Mouse (Mus musculus): ENCODE measurements around the gene Psme1. TPM values are rescaled to one million over a fixed set of nuclear protein-coding genes. Genes with fewer than 3 reads are reported as not detected.
A peak's percentile ranks its signal among the peaks of the same experiment; 100 is the strongest.

Psme1 gene
- polyA plus RNA-seq, 1 experiment from 2014 or later: 235 TPM

DNA sequence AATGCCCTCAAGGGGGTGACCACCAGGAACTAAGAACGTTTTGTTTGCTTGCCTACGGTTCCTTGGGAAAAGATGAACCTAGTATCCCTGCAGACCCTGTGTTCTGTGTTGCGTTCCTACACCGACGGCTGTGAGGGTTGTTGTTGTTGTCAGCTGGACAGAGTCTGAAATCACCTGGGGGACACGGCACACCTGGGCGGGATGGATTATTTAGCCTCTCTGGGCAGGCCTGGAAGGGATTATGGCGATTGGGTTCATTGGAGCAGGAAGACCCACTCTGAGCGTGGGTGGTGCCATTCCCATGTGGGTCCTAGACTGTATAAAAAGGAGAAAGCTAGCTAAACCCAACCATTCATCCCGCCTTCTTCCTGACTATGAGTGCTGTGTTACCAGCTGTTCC lies 16.1 kb upstream of the Psme1 start:
- Histone ChIP-seq H3K9ac (ENCODE audit: low read depth, low read length) (no peak overlapping the region), H3K27ac (ENCODE audit: low read depth, low read length) (no peak overlapping the region), H3K4me3 (ENCODE audit: low read depth, low read length) (no peak overlapping the region), H3K4me1 (ENCODE audit: control insufficient read depth, insufficient read depth, low read length) (peaks cover 13% of the 10 kb centered on the region), H3K27me3 (ENCODE audit: control insufficient read depth, insufficient read depth, low read length) (no peaks in the 10 kb centered on the region), H3K9me3 (replicated peaks; ENCODE audit: control insufficient read depth, low read length) (no peaks in the 10 kb centered on the region), H3K4me2 (peak overlapping the region; percentile 70; the same call in 1 of the 2 replicates), H3K36me3 (ENCODE audit: control insufficient read depth, insufficient read depth, low read length) (peaks cover 20% of the 10 kb centered on the region)
- WGBS (ENCODE audit: insufficient replicate concordance): 83% methylated on average over 10 of the region's 10 CpGs
- ATAC-seq (replicated peaks; ENCODE audit: insufficient number of reproducible peaks, low FRiP score, low TSS enrichment): no peak

DNA sequence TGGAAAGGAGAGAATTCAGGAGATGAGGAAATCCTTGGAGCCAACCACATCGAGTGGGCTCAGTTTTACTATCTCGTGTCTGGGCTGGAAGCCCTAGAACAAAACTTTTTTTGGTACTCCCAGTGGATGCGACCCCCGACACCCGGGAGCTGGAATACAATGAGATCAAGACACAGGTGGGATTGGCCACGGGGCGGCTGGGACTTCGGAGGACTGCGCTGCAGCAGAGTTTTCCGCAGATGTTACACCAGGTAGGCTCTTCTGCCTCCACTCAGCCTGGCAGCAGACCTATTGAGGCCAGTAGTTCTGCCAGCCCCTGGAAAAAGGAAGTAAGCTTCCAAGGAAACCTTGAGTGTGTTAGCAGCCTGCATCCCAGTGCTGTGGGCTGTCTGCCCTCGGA lies 14.7 kb upstream of the Psme1 start:
- no peak for ATAC-seq (replicated peaks; ENCODE audit: insufficient number of reproducible peaks, low FRiP score, low TSS enrichment)
- H3K27ac ChIP-seq (ENCODE audit: low read depth, low read length): no peak overlapping the region
- H3K4me1 ChIP-seq (ENCODE audit: control insufficient read depth, insufficient read depth, low read length): peaks cover 13% of the 10 kb centered on the region
- H3K9me3 ChIP-seq (replicated peaks; ENCODE audit: control insufficient read depth, low read length): no peaks in the 10 kb centered on the region
- H3K36me3 ChIP-seq (ENCODE audit: control insufficient read depth, insufficient read depth, low read length): peaks cover 26% of the 10 kb centered on the region
- H3K4me2 ChIP-seq: no peak overlapping the region
- H3K27me3 ChIP-seq (ENCODE audit: control insufficient read depth, insufficient read depth, low read length): no peaks in the 10 kb centered on the region
- 85% methylated on average over 11 of the region's 11 CpGs for WGBS (ENCODE audit: insufficient replicate concordance)
- H3K9ac ChIP-seq (ENCODE audit: low read depth, low read length): no peak overlapping the region
- no peak overlapping the region for H3K4me3 ChIP-seq (ENCODE audit: low read depth, low read length)

DNA sequence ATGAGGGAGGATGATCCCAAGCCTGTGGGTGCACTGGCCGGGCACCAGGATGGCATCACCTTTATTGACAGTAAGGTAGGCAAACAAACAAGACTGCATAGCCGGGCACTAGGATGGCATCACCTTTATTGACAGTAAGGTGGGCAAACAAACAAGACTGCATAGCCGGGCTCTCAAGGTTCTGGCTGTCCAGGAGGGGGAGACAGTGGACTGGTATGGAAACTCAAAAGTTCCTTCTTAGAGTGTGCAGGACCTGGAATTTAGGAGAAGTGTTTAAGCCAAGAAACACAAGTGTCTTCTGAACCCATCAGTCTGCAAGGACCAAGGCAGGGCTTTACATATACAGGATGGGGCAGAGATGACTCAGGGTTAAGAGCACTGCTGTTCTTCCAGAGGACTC lies 12.2 kb upstream of the Psme1 start:
- WGBS (ENCODE audit: insufficient replicate concordance): 78% methylated on average over 3 of the region's 3 CpGs
- Histone ChIP-seq H3K4me2 (no peak overlapping the region), H3K36me3 (ENCODE audit: control insufficient read depth, insufficient read depth, low read length) (peaks cover 35% of the 10 kb centered on the region)

DNA sequence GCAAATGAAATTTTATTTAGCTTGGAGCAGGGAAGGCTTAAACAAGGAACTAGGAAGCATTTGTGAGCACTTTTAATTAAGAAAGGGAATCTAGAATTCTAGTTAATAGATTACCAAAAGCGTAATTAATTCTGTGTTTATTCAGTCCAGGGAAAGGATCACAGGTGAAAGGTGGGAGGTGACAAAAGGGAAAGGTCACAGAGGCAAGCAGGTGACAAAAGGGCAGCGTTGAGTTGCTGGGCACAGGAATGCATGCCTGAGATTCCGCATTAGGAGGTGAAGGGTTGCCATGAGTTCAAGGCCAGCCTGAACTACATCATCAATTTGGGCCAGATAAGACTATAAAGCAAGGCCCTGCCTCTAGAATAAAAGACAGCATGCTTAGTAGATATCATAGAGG lies 10.4 kb upstream of the Psme1 start:
- Histone ChIP-seq H3K27me3 (ENCODE audit: control insufficient read depth, insufficient read depth, low read length) (no peaks in the 10 kb centered on the region), H3K36me3 (ENCODE audit: control insufficient read depth, insufficient read depth, low read length) (peaks cover 35% of the 10 kb centered on the region), H3K9me3 (replicated peaks; ENCODE audit: control insufficient read depth, low read length) (no peaks in the 10 kb centered on the region), H3K4me1 (ENCODE audit: control insufficient read depth, insufficient read depth, low read length) (peaks cover 2% of the 10 kb centered on the region; the same call in 1 of the 2 replicates), H3K4me2 (no peak overlapping the region), H3K9ac (ENCODE audit: low read depth, low read length) (no peak overlapping the region), H3K27ac (ENCODE audit: low read depth, low read length) (no peak overlapping the region), H3K4me3 (ENCODE audit: low read depth, low read length) (no peak overlapping the region)
- 81% methylated on average over 3 of the region's 3 CpGs for WGBS (ENCODE audit: insufficient replicate concordance)
- ATAC-seq (replicated peaks; ENCODE audit: insufficient number of reproducible peaks, low FRiP score, low TSS enrichment): no peak

More for the DNA sequence above, 12.2 kb upstream of the Psme1 start:
- peaks cover 15% of the 10 kb centered on the region for H3K4me1 ChIP-seq (ENCODE audit: control insufficient read depth, insufficient read depth, low read length)
- H3K27me3 ChIP-seq (ENCODE audit: control insufficient read depth, insufficient read depth, low read length): no peaks in the 10 kb centered on the region
- H3K9me3 ChIP-seq (replicated peaks; ENCODE audit: control insufficient read depth, low read length): no peaks in the 10 kb centered on the region
- no peak for ATAC-seq (replicated peaks; ENCODE audit: insufficient number of reproducible peaks, low FRiP score, low TSS enrichment)
- H3K9ac ChIP-seq (ENCODE audit: low read depth, low read length): no peak overlapping the region
- H3K4me3 ChIP-seq (ENCODE audit: low read depth, low read length): no peak overlapping the region
- no peak overlapping the region for H3K27ac ChIP-seq (ENCODE audit: low read depth, low read length)

DNA sequence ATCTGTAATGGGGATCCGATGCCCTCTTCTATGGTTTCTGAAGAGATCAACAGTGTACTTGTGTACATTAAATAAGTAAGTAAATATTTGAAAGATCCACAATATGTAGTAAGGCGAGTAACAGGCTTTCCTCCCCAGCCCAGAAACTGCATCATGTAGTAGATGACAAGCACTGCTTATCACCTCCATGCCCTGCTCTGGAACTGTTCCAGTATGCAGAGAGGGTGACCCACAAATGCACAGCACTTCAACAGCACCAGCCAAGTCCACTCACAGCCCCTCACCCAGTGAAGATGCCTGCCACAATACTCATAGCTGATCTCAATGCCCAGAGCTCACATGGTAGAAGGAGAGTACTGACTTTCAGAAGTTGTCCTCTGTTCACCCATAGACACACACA lies 7.3 kb upstream of the Psme1 start:
- Histone ChIP-seq H3K27ac (ENCODE audit: low read depth, low read length) (no peak overlapping the region), H3K4me1 (ENCODE audit: control insufficient read depth, insufficient read depth, low read length) (peaks cover 9% of the 10 kb centered on the region), H3K9me3 (replicated peaks; ENCODE audit: control insufficient read depth, low read length) (no peaks in the 10 kb centered on the region), H3K27me3 (ENCODE audit: control insufficient read depth, insufficient read depth, low read length) (no peaks in the 10 kb centered on the region), H3K4me2 (no peak overlapping the region), H3K4me3 (ENCODE audit: low read depth, low read length) (no peak overlapping the region), H3K9ac (ENCODE audit: low read depth, low read length) (no peak overlapping the region), H3K36me3 (ENCODE audit: control insufficient read depth, insufficient read depth, low read length) (peaks cover 25% of the 10 kb centered on the region)
- WGBS (ENCODE audit: insufficient replicate concordance): 85% methylated on average over 2 of the region's 2 CpGs
- no peak for ATAC-seq (replicated peaks; ENCODE audit: insufficient number of reproducible peaks, low FRiP score, low TSS enrichment)

DNA sequence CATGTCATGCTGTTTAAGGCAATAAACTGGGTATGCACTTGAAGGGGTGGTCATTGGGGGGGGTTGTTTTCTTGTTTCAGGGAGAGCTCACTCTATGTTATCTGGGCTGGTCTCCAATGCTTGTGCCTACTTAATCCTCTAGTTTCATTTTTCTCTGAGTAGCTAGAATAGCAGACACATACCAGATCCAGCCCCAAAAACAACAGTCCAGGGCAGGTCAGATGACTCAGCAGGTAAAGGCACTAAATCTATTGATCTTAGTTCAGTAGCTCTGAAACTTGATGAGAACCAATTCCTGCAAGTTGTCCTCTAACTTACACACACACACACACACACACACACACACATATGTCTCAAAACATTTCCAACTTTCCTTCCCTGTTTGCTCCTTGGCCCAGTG lies 6.2 kb upstream of the Psme1 start:
- Histone ChIP-seq H3K9me3 (replicated peaks; ENCODE audit: control insufficient read depth, low read length) (no peaks in the 10 kb centered on the region), H3K4me1 (ENCODE audit: control insufficient read depth, insufficient read depth, low read length) (peaks cover 18% of the 10 kb centered on the region), H3K36me3 (ENCODE audit: control insufficient read depth, insufficient read depth, low read length) (peaks cover 16% of the 10 kb centered on the region), H3K27ac (ENCODE audit: low read depth, low read length) (no peak overlapping the region), H3K4me2 (no peak overlapping the region), H3K27me3 (ENCODE audit: control insufficient read depth, insufficient read depth, low read length) (no peaks in the 10 kb centered on the region), H3K4me3 (ENCODE audit: low read depth, low read length) (no peak overlapping the region), H3K9ac (ENCODE audit: low read depth, low read length) (no peak overlapping the region)
- ATAC-seq (replicated peaks; ENCODE audit: insufficient number of reproducible peaks, low FRiP score, low TSS enrichment): no peak

DNA sequence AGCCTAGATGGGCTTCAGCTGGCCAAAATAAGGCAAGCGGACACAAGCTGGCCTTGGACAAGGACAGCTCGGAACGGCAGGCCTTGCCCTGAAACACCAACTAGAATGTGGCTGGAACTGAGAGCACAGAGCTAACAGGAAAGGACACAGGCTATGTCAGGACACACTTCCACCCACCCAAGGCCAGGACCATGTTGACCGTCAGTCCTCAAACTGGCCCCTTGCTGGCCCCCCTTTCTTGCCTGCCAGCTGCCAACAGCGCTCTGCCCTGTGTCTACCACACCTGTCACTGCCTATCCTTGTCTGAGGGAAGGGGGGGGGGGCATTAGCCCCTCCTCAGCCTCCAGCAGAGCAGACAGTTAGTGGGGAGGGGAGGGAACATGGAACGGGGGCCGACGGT lies 2.6 kb upstream of the Psme1 start, which contains the start of gene Fitm1:
Fitm1 (plus strand) TSS at position 316 of the 400 bp plus-strand sequence.
- H3K27ac ChIP-seq (ENCODE audit: low read depth, low read length): peak within 1 kb of the TSS; percentile 98
- H3K4me2 ChIP-seq: peak within 1 kb of the TSS; percentile 68

DNA sequence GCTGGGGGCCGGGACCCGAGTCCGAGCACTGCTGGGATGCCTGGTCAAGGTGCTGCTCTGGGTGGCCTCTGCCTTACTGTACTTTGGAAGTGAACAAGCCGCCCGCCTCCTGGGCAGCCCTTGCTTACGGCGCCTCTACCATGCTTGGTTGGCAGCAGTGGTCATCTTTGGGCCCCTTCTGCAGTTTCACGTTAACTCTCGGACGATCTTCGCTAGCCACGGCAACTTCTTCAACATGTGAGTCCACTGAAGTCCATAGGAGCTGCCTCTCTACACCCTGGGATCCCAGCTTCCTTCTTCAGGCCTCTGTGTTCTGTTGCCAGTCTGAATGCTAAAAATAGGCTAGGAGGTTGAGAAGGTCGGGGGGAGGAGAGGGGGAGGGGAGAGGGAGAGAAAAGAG lies 2.2 kb upstream of the Psme1 start:
- peak overlapping the region; percentile 98 for H3K27ac ChIP-seq (ENCODE audit: low read depth, low read length)
- peak overlapping the region; percentile 39 for H3K4me3 ChIP-seq (ENCODE audit: low read depth, low read length)
- WGBS (ENCODE audit: insufficient replicate concordance): 49% methylated on average over 13 of the region's 13 CpGs

More for the DNA sequence above, 2.6 kb upstream of the Psme1 start, which contains the start of gene Fitm1:
- no peaks in the 10 kb centered on the region for H3K9me3 ChIP-seq (replicated peaks; ENCODE audit: control insufficient read depth, low read length)
- H3K36me3 ChIP-seq (ENCODE audit: control insufficient read depth, insufficient read depth, low read length): peaks cover 6% of the 10 kb centered on the region; the same call in 1 of the 2 replicates
- H3K4me1 ChIP-seq (ENCODE audit: control insufficient read depth, insufficient read depth, low read length): peaks cover 27% of the 10 kb centered on the region
- ATAC-seq (replicated peaks; ENCODE audit: insufficient number of reproducible peaks, low FRiP score, low TSS enrichment): peak; percentile 62
- H3K9ac ChIP-seq (ENCODE audit: low read depth, low read length): peak within 1 kb of the TSS; percentile 81
- H3K27me3 ChIP-seq (ENCODE audit: control insufficient read depth, insufficient read depth, low read length): no peaks in the 10 kb centered on the region
- WGBS (ENCODE audit: insufficient replicate concordance): 41% methylated on average over 8 of the region's 8 CpGs
- peak within 1 kb of the TSS; percentile 39 for H3K4me3 ChIP-seq (ENCODE audit: low read depth, low read length)

GRCm38 (mm10) chr14:55576376-55576775 lies 1.5 kb upstream of the Psme1 start:
- WGBS (ENCODE audit: insufficient replicate concordance): 61% methylated on average over 16 of the region's 16 CpGs
- H3K4me3 ChIP-seq (ENCODE audit: low read depth, low read length): peak overlapping the region; percentile 39
- no peaks in the 10 kb centered on the region for H3K9me3 ChIP-seq (replicated peaks; ENCODE audit: control insufficient read depth, low read length)
- peaks cover 25% of the 10 kb centered on the region for H3K4me1 ChIP-seq (ENCODE audit: control insufficient read depth, insufficient read depth, low read length)
- H3K9ac ChIP-seq (ENCODE audit: low read depth, low read length): peak overlapping the region; percentile 81
- peak overlapping the region; percentile 68 for H3K4me2 ChIP-seq
- H3K27ac ChIP-seq (ENCODE audit: low read depth, low read length): peak overlapping the region; percentile 98
- no peak for ATAC-seq (replicated peaks; ENCODE audit: insufficient number of reproducible peaks, low FRiP score, low TSS enrichment)
- H3K27me3 ChIP-seq (ENCODE audit: control insufficient read depth, insufficient read depth, low read length): no peaks in the 10 kb centered on the region
- peaks cover 9% of the 10 kb centered on the region; the same call in 1 of the 2 replicates for H3K36me3 ChIP-seq (ENCODE audit: control insufficient read depth, insufficient read depth, low read length)

More for the DNA sequence above, 2.2 kb upstream of the Psme1 start:
- no peaks in the 10 kb centered on the region for H3K9me3 ChIP-seq (replicated peaks; ENCODE audit: control insufficient read depth, low read length)
- ATAC-seq (replicated peaks; ENCODE audit: insufficient number of reproducible peaks, low FRiP score, low TSS enrichment): no peak
- peaks cover 25% of the 10 kb centered on the region for H3K4me1 ChIP-seq (ENCODE audit: control insufficient read depth, insufficient read depth, low read length)
- peaks cover 8% of the 10 kb centered on the region; the same call in 1 of the 2 replicates for H3K36me3 ChIP-seq (ENCODE audit: control insufficient read depth, insufficient read depth, low read length)
- H3K9ac ChIP-seq (ENCODE audit: low read depth, low read length): peak overlapping the region; percentile 81
- H3K27me3 ChIP-seq (ENCODE audit: control insufficient read depth, insufficient read depth, low read length): no peaks in the 10 kb centered on the region
- H3K4me2 ChIP-seq: peak overlapping the region; percentile 68

All from heart, embryonic 11.5 days (tissue).